Mouse (Mus musculus) adrenal gland (tissue): ENCODE measurements at regions not wholly inside any gene's neighbourhood (a gene's known extent, or its start where the extent isn't known, plus 50 kb on each side); places are given as distances from the start of the nearest gene placed in this dataset.

Source experiments
- intact Hi-C: fragments of 180-260 bp; cut with DNase I; formaldehyde crosslinking; loops from one replicate; pipeline ENCODE4 v1.15.1; 2025

DNA sequence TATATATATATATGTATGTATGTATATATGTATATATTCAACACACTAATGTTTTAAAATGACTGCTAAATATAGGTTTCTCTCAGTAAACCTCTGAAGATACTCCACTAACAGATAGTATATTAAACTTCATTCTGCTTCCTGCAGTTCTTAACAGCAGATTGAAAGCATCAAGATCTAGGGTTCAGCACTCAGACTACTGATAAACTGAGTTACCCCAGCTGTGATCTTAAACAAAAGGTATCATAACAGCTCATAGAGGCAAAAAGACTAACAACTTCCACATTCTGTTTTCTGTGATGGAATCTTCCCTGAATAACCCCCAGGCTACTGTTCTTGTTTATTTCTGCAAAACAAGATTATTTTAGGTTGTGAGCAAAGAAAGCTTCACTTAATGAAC, 564.8 kb downstream of the Arl4a start:
- intact Hi-C loops, result no loop called here
